Mouse (Mus musculus): ENCODE measurements around the gene Plin3. TPM values are rescaled to one million over a fixed set of nuclear protein-coding genes. Genes with fewer than 3 reads are reported as not detected.

The Plin3 gene
- polyA plus RNA-seq, 2 experiments: 9.2 to 24.2 TPM

DNA sequence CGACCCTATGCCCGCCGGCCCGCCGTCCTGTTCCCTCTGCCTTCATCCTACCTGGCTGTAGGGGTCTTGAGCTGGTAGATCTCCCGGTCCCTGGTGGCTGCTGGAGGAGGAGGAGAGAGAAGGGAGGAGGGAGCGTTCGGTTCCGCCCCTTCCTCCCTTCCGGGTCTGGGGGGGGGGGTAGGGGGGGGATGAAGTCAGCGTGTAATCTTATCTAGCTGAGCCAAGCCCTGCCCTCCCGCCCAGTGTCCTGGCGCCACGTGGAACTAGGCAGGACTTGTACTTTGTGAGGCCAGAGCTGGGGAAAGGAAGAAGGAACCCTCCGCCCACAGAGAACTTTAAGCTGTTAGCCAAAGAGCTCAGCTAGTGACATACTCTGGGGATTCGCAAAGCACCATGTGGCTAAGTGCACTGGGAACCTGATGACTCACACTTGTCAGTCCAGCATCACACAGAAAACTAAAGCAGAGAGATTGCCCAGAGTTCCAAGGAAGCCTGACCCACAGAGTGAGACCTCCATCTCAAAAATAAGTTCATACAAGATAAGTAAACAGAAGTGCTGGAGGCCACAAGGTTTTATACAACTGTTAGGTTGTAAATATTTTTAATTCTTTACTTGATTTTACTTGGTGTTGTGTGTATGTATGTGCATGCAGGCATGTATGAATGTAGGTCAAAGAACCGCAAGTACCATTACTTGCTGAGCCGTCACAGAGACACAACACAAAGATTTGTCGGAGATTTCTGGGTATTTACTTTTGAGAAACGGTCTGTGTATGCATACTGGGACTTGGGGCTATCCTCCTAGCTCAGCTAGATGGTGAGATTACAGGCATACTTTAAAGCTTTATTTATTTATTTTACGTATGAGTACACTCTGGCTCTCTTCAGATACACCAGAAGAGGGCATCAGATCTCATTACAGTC lies 15.8 kb downstream of the Plin3 start, which contains the start of gene Ticam1:
TSS of gene Ticam1 (minus strand) at position 144 of the 924 bp plus-strand sequence.
- peak within 1 kb of the TSS; percentile 71 for H3K4me2 ChIP-seq (ENCODE audit: low read depth)
- DNase-seq (ENCODE audit: low read depth in 3 of 3, low spot score in 3 of 3) (peak; percentile 90 to 94 (median 91)), ATAC-seq (ENCODE audit: insufficient read depth) (peak; percentile 90)
- H3K36me3 ChIP-seq (replicated peaks; ENCODE audit: control insufficient read depth, insufficient read depth, low read depth): no peaks in the 10 kb centered on the region; the same call in 1 of the 2 replicates
- H3K9ac ChIP-seq (replicated peaks): peak within 1 kb of the TSS; percentile 78
- peaks cover 24 to 33% of the 10 kb centered on the region in 2 experiments for H3K4me1 ChIP-seq (replicated peaks; ENCODE audit: control insufficient read depth in 2 of 2, insufficient read depth in 2 of 2, low read length in 1 of 2)
- H3K27ac ChIP-seq: peak within 1 kb of the TSS; percentile 93
- TF ChIP-seq CTCF (IDR thresholded peaks at IDR 0.05; ENCODE audit: low read depth): peak; percentile 51
- peak; percentile 69 for TF ChIP-seq EP300 (IDR thresholded peaks at IDR 0.05; ENCODE audit: low read depth)
- peak within 1 kb of the TSS; percentile 71 to 76 for H3K4me3 ChIP-seq (ENCODE audit: insufficient read depth in 1 of 2, low read depth in 2 of 2, low read length in 2 of 2)
- WGBS (ENCODE audit: insufficient replicate concordance): 5% methylated on average over 17 of the region's 21 CpGs
- H3K9me3 ChIP-seq (ENCODE audit: control insufficient read depth, low read length): no peaks in the 10 kb centered on the region
- no peaks in the 10 kb centered on the region for H3K27me3 ChIP-seq (ENCODE audit: control insufficient read depth, insufficient read depth, low read length)

DNA sequence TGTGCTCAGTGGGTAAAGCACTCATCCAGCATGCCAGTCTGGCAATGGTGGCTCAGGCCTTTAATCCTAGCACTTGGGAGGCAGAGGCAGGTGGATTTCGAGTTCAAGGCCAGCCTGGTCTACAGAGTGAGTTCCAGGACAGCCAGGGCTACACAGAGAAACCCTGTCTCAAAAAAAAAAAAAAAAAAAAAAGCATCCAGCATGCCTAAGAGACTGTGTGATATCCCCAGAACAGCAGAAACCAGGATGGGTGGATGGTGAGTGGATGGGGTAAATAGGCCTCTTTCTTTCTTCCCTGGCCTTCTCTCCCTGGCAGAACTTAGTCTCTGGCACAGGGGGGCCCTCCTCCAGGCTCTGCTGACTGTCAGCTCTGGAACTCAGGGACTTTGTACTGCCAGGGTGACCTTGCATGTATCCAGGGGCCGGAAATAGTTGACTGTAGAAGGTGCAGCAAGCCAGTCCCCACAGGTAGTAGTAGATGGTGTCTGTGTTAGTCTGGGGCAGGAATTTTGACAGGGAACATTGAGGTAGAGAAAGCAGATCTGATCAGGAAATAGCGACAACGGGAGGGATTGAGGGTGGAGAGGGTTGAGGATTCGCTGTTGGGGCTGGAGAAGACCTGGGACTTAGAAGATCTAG lies 16.7 kb downstream of the Plin3 start:
- no peaks in the 10 kb centered on the region; the same call in 1 of the 2 replicates for H3K36me3 ChIP-seq (replicated peaks; ENCODE audit: control insufficient read depth, insufficient read depth, low read depth)

GRCm38 (mm10) chr17:56273986-56274385 lies 18.7 kb downstream of the Plin3 start:
- Histone ChIP-seq H3K4me3 (ENCODE audit: insufficient read depth in 1 of 2, low read depth in 2 of 2, low read length in 2 of 2) (no peak overlapping the region), H3K4me2 (ENCODE audit: low read depth) (no peak overlapping the region), H3K36me3 (replicated peaks; ENCODE audit: control insufficient read depth, insufficient read depth, low read depth) (no peaks in the 10 kb centered on the region; the same call in 1 of the 2 replicates), H3K4me1 (replicated peaks; ENCODE audit: control insufficient read depth in 2 of 2, insufficient read depth in 2 of 2, low read length in 1 of 2) (peaks cover 16 to 31% of the 10 kb centered on the region in 2 experiments), H3K27ac (no peak overlapping the region), H3K9me3 (ENCODE audit: control insufficient read depth, low read length) (no peaks in the 10 kb centered on the region), H3K27me3 (ENCODE audit: control insufficient read depth, insufficient read depth, low read length) (no peaks in the 10 kb centered on the region), H3K9ac (replicated peaks) (no peak overlapping the region)
- ATAC-seq (ENCODE audit: insufficient read depth) (no peak), DNase-seq (ENCODE audit: low read depth in 3 of 3, low spot score in 3 of 3) (no peak)
- TF ChIP-seq CTCF (IDR thresholded peaks at IDR 0.05; ENCODE audit: low read depth) (no peak), EP300 (IDR thresholded peaks at IDR 0.05; ENCODE audit: low read depth) (no peak)
- WGBS (ENCODE audit: insufficient replicate concordance): 56% methylated on average over 5 of the region's 5 CpGs

More for the DNA sequence above, 16.7 kb downstream of the Plin3 start:
- Histone ChIP-seq H3K4me3 (ENCODE audit: insufficient read depth in 1 of 2, low read depth in 2 of 2, low read length in 2 of 2) (peak overlapping the region; percentile 71 to 76), H3K4me1 (replicated peaks; ENCODE audit: control insufficient read depth in 2 of 2, insufficient read depth in 2 of 2, low read length in 1 of 2) (peaks cover 20 to 29% of the 10 kb centered on the region in 2 experiments), H3K27me3 (ENCODE audit: control insufficient read depth, insufficient read depth, low read length) (no peaks in the 10 kb centered on the region), H3K9me3 (ENCODE audit: control insufficient read depth, low read length) (no peaks in the 10 kb centered on the region), H3K9ac (replicated peaks) (peak overlapping the region; percentile 78), H3K27ac (peak overlapping the region; percentile 93), H3K4me2 (ENCODE audit: low read depth) (peak overlapping the region; percentile 71)
- ATAC-seq (ENCODE audit: insufficient read depth) (peak; percentile 31), DNase-seq (ENCODE audit: low read depth in 3 of 3, low spot score in 3 of 3) (no peak)
- WGBS (ENCODE audit: insufficient replicate concordance): 15% methylated on average over 5 of the region's 5 CpGs
- no peak for TF ChIP-seq EP300 (IDR thresholded peaks at IDR 0.05; ENCODE audit: low read depth)
- no peak for TF ChIP-seq CTCF (IDR thresholded peaks at IDR 0.05; ENCODE audit: low read depth)

DNA sequence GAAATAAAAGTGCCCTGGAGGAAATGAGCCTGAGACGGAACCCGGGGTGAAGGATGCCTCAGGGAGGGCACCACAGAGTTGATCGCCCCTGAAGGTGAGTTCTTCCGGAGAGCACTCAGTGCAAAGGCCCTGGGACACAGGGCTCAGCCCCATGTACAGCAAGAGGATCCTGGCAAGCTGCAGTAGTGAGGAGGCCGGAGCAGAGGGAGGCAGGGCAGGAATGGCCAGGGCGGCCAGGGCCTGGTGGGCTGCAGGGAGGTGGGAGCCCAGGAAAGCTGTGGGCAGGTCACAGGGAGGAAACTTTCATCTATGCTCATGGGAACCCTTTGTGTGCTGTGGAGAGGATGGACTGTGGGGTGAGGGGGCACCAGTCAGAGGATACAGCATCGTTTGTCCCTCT lies 19.2 kb downstream of the Plin3 start:
- H3K27ac ChIP-seq: no peak overlapping the region
- H3K9me3 ChIP-seq (ENCODE audit: control insufficient read depth, low read length): no peaks in the 10 kb centered on the region
- no peaks in the 10 kb centered on the region for H3K27me3 ChIP-seq (ENCODE audit: control insufficient read depth, insufficient read depth, low read length)
- TF ChIP-seq EP300 (IDR thresholded peaks at IDR 0.05; ENCODE audit: low read depth): no peak
- no peak for TF ChIP-seq CTCF (IDR thresholded peaks at IDR 0.05; ENCODE audit: low read depth)
- H3K4me1 ChIP-seq (replicated peaks; ENCODE audit: control insufficient read depth in 2 of 2, insufficient read depth in 2 of 2, low read length in 1 of 2): peaks cover 18 to 33% of the 10 kb centered on the region in 2 experiments
- H3K4me3 ChIP-seq (ENCODE audit: insufficient read depth in 1 of 2, low read depth in 2 of 2, low read length in 2 of 2): no peak overlapping the region
- H3K36me3 ChIP-seq (replicated peaks; ENCODE audit: control insufficient read depth, insufficient read depth, low read depth): no peaks in the 10 kb centered on the region; the same call in 1 of the 2 replicates
- no peak overlapping the region for H3K4me2 ChIP-seq (ENCODE audit: low read depth)
- WGBS (ENCODE audit: insufficient replicate concordance): 78% methylated on average over 7 of the region's 7 CpGs
- DNase-seq (ENCODE audit: low read depth in 3 of 3, low spot score in 3 of 3) (no peak), ATAC-seq (ENCODE audit: insufficient read depth) (no peak)
- H3K9ac ChIP-seq (replicated peaks): no peak overlapping the region

- TF ChIP-seq EP300 (IDR thresholded peaks at IDR 0.05; ENCODE audit: low read depth): no peak
- no peak for TF ChIP-seq CTCF (IDR thresholded peaks at IDR 0.05; ENCODE audit: low read depth)
- H3K27me3 ChIP-seq (ENCODE audit: control insufficient read depth, insufficient read depth, low read length): no peaks in the 10 kb centered on the region
- H3K4me3 ChIP-seq (ENCODE audit: insufficient read depth in 1 of 2, low read depth in 2 of 2, low read length in 2 of 2): no peak overlapping the region
- DNase-seq (ENCODE audit: low read depth in 3 of 3, low spot score in 3 of 3) (no peak), ATAC-seq (ENCODE audit: insufficient read depth) (no peak)
- no peaks in the 10 kb centered on the region for H3K9me3 ChIP-seq (ENCODE audit: control insufficient read depth, low read length)
- WGBS (ENCODE audit: insufficient replicate concordance): 63% methylated on average over 3 of the region's 3 CpGs
- no peak overlapping the region for H3K4me2 ChIP-seq (ENCODE audit: low read depth)
- H3K36me3 ChIP-seq (replicated peaks; ENCODE audit: control insufficient read depth, insufficient read depth, low read depth): no peaks in the 10 kb centered on the region; the same call in 1 of the 2 replicates
- H3K27ac ChIP-seq: no peak overlapping the region
- peaks cover 13 to 28% of the 10 kb centered on the region in 2 experiments for H3K4me1 ChIP-seq (replicated peaks; ENCODE audit: control insufficient read depth in 2 of 2, insufficient read depth in 2 of 2, low read length in 1 of 2)
- H3K9ac ChIP-seq (replicated peaks): no peak overlapping the region
Measured at GRCm38 (mm10) chr17:56272644-56273043, 20.0 kb downstream of the Plin3 start.
